Mouse (Mus musculus): Measurements from ENCODE around the gene Snx30.

DNA sequence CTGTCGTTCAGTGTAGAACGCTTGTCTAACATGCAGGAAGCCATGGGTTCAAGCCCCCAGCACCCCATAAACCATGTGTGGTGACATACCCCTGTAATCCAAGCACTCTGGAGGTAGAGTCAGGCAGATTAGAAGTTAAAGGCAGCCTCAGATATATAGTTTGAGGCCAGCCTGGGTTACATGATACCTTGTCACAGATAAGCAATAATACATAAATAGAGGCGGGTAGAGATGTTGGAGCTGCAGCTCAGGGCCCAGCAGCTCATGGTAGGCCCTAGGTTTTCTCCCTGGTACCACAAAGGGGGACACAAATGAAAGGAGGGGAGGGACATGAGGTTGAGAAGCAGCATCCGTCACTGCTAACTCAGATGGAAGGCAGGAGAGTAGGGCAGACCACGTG is 12.2 kb downstream of the Snx30 start:
- TF ChIP-seq CTCF (IDR thresholded peaks at IDR 0.05; ENCODE audit: low read depth) (no peak), EP300 (optimal IDR thresholded peaks at IDR 0.05) (no peak)
